Mouse (Mus musculus) brain, adult 2 months (tissue): ENCODE results near the gene Chuk.
"Not testable (repeated sequence)": the region's sequence is repeated elsewhere in the genome, so short reads cannot be mapped to it uniquely, and the experiment has no call there.

Experiments used
- DNase-seq: peaks from one replicate; pipeline ENCODE4 v3.0.0; 2011; ENCODE audit warnings: low read depth, low spot score

The Chuk gene

DNA sequence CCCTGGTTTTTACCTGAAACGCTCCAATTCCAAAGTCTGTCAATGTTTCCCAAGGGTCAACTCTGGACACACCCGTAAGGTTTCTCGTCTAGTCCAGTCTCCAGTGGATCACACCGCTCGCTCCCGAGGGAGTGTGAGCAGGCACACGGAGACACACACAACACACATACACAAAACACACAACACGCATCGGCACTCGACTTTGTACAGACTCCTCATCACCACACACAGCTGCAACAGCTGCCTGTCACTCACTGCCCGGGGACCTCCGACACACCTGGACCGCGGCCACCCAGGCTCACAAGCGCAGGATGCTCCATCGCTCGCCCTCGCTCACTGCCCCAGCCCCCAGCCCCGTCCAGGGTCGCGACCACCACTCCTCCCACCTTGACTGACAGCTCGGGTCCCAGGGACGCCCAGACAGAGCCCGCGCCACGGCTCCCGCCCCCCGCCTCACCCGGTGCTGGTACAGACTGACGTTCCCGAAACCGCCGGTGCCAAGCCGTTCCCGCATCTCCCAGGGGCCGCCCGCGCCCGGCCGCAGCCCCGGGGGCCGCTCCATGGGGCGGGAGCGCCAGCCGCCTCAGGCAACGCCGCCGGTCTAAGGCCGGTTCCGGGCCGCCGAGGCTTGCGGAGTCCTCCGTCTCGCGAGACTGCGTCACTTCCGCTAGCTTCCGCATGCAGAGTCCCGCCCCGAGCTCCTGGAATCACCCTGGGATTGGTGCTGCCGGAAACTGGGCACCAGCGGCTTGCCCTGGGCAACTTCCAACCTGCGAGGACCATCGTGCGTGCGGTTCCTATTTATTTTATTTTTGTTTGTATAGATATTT, at the start of gene Chuk:
Gene Chuk (minus strand): TSS at position 650 of the 830 bp plus-strand sequence.
- DNase-seq = peak; percentile 98

DNA sequence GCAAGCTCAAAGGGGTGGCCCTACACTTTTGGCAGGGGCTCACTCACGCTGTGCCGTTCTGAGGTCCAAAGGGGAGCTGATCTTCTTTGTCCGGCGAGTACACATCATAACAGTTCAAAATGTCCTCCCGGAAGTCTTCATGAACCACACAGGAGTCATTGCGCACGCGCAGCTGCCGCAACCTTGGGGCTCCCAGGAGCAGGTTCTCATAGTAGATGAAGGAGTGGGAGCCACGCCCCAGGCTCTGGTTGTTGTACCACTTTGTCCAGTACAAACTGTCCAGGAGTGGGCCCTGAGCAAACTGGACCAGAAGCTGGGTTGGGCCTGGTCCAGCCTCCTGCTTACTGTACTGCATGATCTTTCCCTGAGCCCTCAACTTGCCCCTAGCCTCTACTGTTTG, 49.7 kb upstream of the Chuk start:
- no peak for DNase-seq

DNA sequence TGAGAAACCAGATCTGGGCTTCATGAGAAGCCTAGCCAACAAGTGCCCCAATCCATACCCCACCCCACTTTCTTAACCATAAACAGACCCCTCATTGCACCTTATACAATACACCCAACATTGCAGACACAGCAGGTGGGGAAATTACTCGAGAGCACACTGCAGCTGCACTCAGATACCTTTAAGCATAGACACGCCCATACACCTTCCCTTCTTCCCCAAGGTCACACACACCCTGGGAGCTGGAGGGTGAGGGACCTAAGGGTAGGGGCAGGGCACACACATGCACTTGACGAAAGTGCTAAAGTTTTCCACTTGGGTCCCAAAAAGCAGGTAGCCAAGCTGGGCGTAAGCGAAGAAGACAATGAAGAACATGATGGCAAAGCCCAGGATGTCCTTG, 46.5 kb upstream of the Chuk start:
- DNase-seq = no peak

DNA sequence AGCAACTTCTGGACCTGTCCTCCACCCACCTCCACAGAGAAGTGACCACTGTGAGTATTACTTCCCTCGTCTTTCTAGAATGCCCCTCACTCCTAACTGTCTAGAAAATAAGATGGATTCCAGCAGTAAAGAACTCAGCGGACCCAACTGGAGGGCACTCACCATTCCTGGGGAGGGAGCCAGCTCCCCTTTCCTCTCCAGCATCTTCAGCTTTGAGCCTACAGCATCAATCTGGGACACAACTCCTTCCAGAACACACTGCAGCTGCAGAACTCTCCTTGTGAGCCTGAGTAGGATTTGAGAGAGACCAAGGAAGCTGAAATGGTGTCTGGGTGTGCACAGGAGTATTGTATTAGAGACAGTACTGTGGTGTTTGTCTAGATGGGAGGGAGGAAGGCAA, 41.7 kb upstream of the Chuk start:
- DNase-seq = no peak

DNA sequence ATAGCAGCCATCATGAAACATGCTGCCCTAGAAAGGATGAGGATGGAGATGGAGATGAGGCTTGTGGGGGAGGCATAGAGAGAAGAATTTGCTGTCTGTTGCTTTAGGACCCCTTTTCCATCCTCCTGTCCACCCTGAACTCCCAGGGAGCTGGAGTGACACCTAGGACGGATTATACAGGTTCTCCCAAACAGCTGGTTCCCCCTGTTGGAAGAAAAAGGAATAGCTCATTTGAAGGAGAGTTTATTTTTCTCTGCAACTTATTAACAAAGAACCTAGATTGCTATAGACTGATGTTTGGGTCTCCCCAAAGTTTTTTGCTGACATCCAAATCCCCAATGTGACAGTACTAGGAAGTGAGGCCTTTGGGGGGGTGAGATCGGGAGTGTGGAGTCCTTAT, 41.1 kb upstream of the Chuk start:
- DNase-seq = no peak

DNA sequence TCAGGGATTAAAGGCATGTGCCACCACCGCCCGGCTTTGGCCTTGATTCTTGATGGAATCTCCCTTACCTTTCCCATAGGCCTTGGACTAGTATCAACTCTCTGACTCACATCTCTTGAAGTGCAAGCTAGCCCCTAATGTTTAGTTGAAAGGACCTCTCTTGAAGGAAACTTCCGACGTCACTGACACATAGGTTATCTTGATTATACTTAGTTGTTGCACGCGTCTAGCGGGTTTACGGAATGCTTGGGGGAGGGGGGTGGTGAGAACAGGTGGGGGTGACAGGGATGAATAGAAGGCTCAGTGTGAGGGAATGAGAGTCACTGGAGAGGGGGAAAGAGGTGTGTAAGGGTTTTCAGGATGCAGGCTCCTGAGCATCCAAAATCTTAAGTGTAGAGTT, 39.7 kb upstream of the Chuk start:
- no peak for DNase-seq

DNA sequence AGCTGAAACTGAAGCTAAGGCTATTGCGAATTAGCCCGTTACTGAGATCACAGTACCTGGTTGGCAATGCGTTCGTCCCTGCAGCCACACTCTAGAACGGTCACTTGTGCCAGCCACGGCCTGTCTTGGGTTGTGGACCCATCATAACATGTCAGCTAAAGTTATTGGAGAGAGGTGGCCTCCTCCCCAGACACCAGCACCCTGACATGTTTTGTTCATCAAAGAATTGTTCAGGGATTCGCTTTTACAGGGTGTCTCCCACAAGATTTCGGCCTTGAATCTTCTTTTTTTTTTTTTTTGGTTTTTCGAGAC, 39.2 kb upstream of the Chuk start:
- no peak for DNase-seq

DNA sequence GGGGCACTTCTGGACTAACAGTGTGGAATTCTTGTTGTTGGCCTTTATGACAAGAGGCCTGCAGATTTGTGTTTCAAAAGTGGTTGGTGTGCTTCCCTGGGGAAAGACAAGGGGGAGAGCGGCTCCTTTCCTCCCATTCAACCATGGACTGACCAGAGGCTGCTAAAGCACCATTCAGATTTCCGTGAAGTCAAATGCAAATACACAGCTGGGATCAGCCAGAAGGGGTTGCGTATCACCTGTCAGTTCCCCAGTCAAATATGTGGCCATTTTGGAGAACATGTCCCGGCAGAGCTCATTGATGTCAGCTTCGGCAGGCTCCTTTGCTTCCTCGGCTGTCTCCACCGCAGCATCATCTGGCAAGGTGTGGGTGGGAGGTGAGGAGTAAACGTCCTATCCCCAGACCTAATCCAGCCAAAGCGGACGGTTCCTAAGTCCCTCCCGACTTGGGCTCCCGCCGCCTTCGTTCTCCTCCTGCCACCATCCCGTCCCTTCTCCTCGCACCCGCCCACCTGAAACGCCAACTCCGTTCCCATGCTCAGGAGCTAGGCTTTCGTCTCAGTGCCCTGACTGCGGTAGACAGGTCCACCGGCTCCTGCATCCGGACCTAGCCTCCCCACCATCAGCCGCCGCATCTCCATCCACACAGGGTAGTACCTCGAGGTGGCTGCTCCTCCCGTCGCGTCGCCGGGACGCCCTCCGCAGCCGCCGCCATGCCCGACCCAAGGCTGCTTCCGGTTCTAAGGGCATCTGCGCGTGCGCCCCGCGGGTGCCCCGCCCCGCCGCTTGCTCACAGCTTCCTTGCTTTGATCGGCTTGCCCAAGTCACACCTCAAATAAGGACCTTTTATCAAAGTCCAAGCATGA, 38.7 kb upstream of the Chuk start, which contains the start of gene Bloc1s2:
Gene Bloc1s2 (minus strand): TSS at position 745 of the 866 bp plus-strand sequence.
- peak; percentile 92 for DNase-seq

DNA sequence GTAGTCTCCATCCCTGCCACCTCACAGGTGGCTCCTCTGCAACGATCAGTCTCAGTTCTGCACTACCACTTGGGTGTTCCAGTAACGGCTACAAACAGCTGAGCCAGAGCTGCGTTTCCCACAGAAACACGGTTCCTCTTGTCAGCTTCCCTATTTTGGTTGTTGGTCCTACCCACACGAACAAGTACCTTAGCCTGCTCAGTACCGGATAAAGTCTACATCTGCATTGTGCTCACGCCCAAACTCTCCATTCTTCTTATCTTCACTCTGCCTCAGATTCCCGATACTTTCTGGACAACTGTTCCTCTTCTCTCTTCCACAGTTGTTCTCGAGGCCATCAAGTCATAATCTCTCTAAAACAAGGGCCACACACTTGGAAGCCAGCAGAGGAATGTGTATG, 37.1 kb upstream of the Chuk start:
- DNase-seq = no peak

DNA sequence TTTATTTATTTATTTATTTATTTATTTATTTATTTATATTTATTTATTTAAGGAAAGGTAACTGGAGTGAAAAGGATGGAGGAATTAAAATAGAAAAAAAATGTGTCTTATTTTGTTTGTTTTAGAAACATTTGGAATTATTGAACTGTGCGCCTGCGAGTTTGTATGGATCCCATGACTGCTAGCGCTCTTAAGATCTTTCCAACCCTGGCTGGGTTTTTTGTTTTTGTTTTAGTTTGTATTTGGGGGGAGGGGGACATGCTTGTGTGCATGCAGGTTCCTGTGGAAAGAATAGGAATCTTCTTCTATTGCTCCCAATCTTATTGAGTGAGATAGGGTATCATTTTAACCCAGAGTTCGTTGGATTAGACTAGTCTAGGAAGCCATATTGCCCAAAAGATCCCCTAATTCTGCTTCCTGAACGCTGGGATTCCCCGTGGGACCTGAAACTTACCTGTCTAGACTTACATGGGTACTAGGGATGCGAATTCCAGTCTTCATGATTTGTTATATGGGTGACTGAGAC, 28.7 kb upstream of the Chuk start:
- DNase-seq = no peak

DNA sequence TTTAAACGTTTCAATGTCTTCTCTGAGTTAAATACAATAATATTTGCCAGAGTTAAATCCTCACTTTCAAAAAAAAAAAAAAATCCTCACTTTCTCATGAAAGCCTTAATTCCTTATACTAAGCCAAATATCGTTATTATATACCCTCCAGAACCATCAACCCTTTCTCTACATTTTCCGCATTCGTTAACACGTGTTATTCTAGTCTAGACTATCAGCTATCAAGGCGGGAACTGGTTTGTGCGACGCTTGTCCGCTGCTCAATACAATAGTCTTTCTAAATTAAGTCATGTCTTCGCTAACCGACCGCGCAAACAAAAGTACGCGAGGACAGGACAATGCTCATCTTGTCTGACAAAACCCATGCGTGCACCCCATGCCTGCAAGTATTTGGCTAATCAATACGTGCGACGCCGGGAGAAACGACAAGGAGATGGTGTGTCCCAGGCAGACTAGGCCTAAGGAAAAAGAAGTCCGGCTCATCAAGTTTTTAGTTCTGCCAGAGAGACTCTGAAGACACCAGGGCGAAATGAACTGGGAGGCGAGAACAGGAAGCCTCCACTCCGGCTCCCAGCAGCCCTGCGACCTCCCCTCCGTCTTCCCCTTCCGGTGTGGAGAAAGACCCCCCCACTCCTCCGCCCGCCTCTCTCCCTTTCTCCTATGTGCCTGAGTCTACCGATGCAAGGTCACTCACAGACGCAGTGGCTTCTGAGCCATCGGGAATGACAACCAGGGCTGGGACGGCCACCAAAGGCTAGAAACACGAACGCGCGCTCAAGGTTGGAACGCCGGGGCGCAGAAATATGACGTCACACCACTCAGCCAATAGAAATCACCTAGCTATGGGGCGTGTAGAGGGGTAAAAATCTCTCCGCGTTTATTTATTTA, 28.0 kb upstream of the Chuk start, which contains the start of gene Cwf19l1:
Gene Cwf19l1 (minus strand): TSS at position 805 of the 888 bp plus-strand sequence.
- peak; percentile 97 for DNase-seq

DNA sequence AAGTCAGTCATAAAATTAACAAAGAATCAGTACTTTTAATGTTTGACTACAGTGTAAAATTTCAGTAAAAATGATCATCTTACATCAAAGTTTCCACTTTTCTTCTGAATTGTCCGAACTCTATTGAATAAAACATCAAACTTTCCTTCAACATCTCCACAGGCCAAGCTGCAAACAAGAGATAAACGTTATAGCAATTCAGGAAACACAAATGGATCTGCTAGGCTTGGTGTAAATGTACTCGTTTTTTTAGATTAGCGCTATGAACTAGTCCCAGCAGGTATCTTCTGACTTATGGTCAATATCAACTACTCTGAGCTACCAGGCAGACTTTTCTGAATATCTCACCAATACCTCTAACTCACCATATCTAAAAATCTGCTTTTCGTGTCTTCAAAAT, 25.6 kb upstream of the Chuk start:
- no peak for DNase-seq

DNA sequence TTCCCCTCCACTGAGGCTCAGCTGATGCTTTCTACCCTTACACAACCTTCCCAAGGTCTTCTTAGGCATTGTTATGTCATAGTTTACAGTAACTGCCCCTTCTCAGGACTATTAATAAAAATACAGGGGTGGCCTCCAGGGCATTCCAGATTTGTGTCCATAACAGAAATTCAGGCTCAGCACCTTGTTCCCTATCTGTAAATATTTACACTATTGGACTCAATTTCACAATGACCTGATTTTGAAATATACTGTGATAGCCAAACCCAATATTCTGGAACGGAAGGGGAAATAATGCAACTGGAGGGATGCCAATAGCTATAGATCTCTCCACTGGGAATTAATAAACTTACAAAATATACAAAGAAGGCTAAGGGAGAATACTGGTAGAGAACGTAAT, 21.3 kb upstream of the Chuk start:
- DNase-seq = no peak

DNA sequence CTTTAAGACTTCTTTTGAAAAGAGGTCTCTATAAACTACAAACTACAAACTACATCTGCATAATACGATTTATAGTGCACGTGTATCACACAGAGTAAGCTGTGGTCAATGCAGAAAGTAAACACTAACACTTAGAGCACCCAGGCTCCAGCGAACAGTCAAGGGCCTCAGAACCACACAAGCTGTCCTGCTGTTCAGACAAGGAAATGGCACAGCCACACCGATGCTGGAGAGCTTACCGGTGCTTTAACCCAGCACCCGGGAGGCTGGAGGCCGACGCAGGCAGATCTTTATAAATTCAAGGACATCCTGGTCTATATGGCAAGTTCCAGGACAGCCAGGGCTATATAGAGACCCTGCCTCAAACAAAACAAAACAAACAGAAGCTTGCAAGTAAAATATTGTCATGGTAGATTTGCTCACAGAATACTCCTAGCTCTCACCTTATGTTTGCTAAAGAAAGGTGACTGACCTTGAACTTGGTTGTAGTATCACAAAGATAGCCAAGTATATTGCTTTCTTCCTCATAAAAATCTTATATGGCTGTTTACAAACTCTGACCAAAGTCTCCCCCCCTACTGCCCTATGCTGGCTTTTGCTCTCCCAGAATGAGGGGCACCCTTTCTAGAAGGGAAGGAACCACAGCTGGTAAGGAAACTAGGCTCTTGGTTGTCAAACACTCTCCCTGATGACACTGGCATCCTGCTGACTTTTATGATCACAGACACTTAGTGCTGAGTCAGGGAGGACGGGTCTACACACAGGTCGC, 20.6 kb upstream of the Chuk start:
- DNase-seq = no peak

DNA sequence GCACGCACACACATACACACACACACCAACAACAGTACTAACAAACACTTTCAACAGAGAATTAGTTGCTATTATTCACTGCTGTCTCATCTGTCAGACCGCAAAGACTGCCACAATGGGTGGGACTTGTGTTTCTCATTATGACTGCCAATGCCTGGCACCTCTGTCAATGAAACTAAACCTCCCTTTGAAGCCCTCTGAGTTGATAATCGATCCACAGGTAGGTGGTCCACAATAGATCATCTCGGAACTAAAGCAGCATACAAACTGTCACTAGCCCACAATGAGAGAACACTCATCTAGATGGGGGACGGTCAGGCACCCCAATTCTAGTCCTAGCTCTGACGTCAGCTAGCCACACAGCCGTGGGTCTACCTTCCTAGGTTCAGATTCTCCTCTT, 13.9 kb upstream of the Chuk start:
- DNase-seq = no peak

DNA sequence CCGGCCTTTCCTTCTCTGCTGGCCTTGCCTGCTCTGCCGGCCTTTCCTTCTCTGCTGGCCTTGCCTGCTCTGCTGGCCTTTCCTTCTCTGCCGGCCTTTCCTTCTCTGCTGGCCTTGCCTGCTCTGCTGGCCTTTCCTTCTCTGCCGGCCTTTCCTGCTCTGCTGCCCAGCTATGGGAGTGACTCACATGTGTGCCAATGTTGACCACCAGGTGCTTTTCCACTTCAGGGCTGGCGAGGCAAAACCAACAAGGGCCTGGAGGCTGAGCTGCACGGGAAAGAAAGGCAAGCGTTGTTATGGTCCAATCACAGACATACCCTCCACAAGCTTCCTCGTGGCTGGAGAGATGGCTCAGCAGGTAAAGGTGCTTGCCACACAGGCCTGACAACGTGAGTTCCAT, 13.4 kb upstream of the Chuk start:
- not testable (repeated sequence) for DNase-seq

DNA sequence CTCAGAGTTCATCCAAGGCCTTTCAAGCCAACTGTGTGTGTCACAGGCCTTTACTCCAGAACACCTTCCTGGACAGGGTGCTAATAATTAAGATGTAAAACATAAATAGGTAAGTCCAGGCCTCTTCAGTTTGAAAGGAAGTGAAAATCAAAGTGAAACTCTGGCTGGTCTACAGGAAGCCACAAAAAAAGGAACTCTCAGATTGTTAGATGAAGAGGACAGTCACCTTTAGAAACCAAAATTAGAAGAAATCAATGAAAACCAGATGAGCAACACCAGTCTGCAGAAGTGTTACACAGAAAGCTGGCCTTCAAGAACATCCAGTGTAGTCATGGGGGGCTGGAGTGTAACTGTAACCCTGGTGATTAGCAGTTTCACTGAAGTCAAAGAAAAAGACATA, 10.5 kb upstream of the Chuk start:
- no peak for DNase-seq

DNA sequence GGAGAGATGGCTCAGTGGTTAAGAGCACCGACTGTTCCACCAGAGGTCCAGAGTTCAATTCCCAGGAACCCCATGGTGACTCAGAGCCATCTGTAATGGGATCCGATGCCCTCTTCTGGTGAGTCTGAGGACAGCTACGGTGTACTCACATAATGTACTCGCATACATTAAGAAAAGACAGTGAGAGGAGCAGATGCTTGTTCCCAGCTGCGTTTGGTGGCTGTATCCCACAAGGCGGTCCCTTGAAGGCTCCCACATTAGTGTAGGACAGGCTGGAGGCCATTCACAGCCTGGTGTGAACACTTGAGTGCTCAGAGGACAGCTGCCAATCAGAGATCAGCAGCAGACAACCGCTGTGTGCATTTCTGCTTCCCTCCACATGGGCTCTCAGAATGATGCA, 4.4 kb upstream of the Chuk start:
- DNase-seq = peak; percentile 34

DNA sequence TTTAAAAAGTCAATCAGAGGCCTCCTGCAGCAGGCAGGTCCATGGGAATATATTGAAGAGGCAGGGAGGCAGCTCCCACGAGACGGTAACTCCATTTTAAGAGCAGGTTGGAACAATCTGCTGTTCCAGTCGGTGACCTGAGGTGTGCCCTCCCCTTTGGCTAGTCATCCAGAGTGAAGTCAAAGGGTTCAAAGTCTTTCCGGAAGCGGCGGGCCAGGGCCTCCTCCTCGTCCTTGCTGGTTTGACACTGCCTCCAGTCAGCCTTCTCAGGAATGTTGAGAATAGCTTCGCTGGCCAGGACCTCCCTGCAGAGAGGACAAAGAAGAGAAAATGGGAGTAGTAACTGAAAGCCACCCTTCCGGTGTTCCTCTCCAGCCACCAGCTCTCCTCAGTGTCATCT, 3.1 kb upstream of the Chuk start:
- no peak for DNase-seq

DNA sequence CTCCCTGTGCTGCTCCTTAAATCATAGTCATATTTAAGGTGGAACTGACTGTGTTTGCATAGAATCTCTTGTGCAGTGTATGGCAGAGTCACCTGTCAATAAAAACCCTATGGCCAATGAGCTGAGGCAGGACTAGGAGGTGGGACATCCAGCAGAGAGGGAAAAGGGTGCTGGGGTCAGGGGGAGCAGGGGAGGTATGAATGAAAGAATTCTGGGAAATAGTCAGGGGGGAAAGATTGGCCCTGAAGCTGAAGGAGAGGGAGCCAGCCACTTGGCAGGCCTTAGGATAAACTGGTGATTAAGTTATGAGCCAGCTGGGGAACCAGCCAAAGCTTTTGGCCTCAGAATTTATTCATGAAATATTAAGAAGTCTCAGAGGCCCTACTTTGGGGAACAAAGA, 1.7 kb upstream of the Chuk start:
- DNase-seq = no peak
